Mouse (Mus musculus): Measurements from ENCODE around the gene Cd4.

- TF ChIP-seq CTCF (IDR thresholded peaks at IDR 0.05; ENCODE audit: low read depth, low read length) (no peak), POLR2A (IDR thresholded peaks at IDR 0.05; ENCODE audit: extremely low read depth, insufficient read depth, low read length) (no peak)
Measured at GRCm38 (mm10) chr6:124865766-124866362, 22.2 kb downstream of the Cd4 start.
